Mouse (Mus musculus): ENCODE results near the gene Ormdl3. TPM values are rescaled to one million over a fixed set of nuclear protein-coding genes. Genes with fewer than 3 reads are reported as not detected.

Ormdl3 gene
- polyA plus RNA-seq, 1 experiment from 2014 or later, result 40.6 TPM

GRCm38 (mm10) chr11:98580301-98581121 lies 6.7 kb downstream of the Ormdl3 start:
- 16% methylated on average over 16 of the region's 16 CpGs for WGBS (ENCODE audit: insufficient replicate concordance)
- H3K9ac ChIP-seq, result peak overlapping the region; percentile 77
- H3K27ac ChIP-seq (replicated peaks), result peak overlapping the region; percentile 100
- peak overlapping the region; percentile 84 for H3K4me2 ChIP-seq
- H3K4me3 ChIP-seq (replicated peaks), result peak overlapping the region; percentile 71
- peaks cover 18% of the 10 kb centered on the region for H3K36me3 ChIP-seq (replicated peaks)
- peak; percentile 74 for ATAC-seq (ENCODE audit: insufficient read depth)
- H3K27me3 ChIP-seq, result no peaks in the 10 kb centered on the region
- H3K4me1 ChIP-seq (replicated peaks), result peaks cover 80% of the 10 kb centered on the region
- H3K9me3 ChIP-seq (replicated peaks), result no peaks in the 10 kb centered on the region

GRCm38 (mm10) chr11:98577776-98578175 lies 9.4 kb downstream of the Ormdl3 start:
- Histone ChIP-seq H3K4me1 (replicated peaks) (peaks cover 53% of the 10 kb centered on the region), H3K9ac (no peak overlapping the region), H3K36me3 (replicated peaks) (peaks cover 7% of the 10 kb centered on the region; the same call in 1 of the 2 replicates), H3K9me3 (replicated peaks) (no peaks in the 10 kb centered on the region), H3K27me3 (no peaks in the 10 kb centered on the region), H3K4me2 (no peak overlapping the region), H3K4me3 (replicated peaks) (no peak overlapping the region), H3K27ac (replicated peaks) (0 out of 2 replicates have a peak overlapping the region, but pooled peaks have one; percentile 41)
- ATAC-seq (ENCODE audit: insufficient read depth), result no peak
- WGBS (ENCODE audit: insufficient replicate concordance), result 88% methylated on average over 5 of the region's 5 CpGs

DNA sequence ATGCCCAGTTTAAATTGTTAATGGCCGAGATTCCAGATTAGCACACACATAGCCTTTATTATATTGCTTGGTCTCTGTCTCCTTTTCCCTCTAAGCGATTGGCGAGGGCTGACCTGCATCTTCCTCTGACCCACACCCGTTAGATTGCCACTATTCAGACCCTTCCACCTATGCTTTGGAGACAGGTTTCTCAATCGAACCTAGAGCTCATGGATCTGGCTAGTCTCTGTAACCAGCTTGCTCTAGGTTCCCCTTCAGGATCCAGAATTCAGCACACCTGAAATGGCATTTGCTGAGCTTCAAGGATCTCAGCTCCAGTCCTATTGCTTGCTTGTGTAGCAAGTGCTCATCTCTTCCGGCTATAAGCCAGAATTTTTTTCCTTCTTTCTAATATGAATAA lies 17.7 kb downstream of the Ormdl3 start:
- no peak overlapping the region for H3K27ac ChIP-seq (replicated peaks)
- H3K4me3 ChIP-seq (replicated peaks), result no peak overlapping the region
- peaks cover 2% of the 10 kb centered on the region; the same call in 1 of the 2 replicates for H3K4me1 ChIP-seq (replicated peaks)
- no peaks in the 10 kb centered on the region for H3K9me3 ChIP-seq (replicated peaks)
- WGBS (ENCODE audit: insufficient replicate concordance), result 61% methylated on average over 6 of the region's 6 CpGs
- no peak overlapping the region for H3K9ac ChIP-seq
- no peak overlapping the region for H3K4me2 ChIP-seq
- ATAC-seq (ENCODE audit: insufficient read depth), result no peak
- H3K36me3 ChIP-seq (replicated peaks), result no peaks in the 10 kb centered on the region
- peaks cover 9% of the 10 kb centered on the region; the same call in 1 of the 2 replicates for H3K27me3 ChIP-seq

- no peak overlapping the region for H3K9ac ChIP-seq
- WGBS (ENCODE audit: insufficient replicate concordance), result 77% methylated on average over 8 of the region's 8 CpGs
- no peak for ATAC-seq (ENCODE audit: insufficient read depth)
Observed at GRCm38 (mm10) chr11:98568326-98568725, 18.8 kb downstream of the Ormdl3 start.

DNA sequence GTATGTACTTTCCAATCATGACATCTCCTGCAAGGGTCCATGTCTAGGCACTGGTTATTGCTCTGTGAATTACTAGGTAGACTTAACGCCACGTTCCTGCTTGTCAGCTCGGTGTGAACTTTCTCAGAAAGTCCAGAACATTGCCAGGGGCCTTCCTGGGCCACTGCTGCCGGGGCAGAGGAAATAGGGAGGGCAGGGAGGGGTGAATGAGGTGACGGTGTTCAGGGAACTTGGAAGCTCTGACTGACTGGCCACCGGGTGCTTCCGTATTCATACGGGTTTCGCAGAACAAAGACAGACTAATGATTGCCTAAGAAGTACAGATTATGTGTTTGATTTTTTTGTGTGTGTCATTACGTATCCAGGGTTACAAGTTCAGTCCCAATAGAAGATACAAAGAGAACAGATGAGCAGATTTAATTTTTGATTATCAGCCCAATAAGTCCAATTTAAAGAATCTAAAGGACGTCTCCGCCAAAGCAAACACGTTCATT lies 23.2 kb downstream of the Ormdl3 start:
- Histone ChIP-seq H3K36me3 (replicated peaks) (no peaks in the 10 kb centered on the region), H3K4me1 (replicated peaks) (0 out of 2 replicates have a peak, but pooled peaks cover 3% of the 10 kb centered on the region), H3K9me3 (replicated peaks) (no peaks in the 10 kb centered on the region), H3K4me3 (replicated peaks) (no peak overlapping the region), H3K9ac (no peak overlapping the region), H3K4me2 (no peak overlapping the region), H3K27ac (replicated peaks) (no peak overlapping the region), H3K27me3 (peaks cover 37% of the 10 kb centered on the region)
- WGBS (ENCODE audit: insufficient replicate concordance), result 61% methylated on average over 13 of the region's 13 CpGs
- ATAC-seq (ENCODE audit: insufficient read depth), result no peak

More at GRCm38 (mm10) chr11:98568326-98568725, 18.8 kb downstream of the Ormdl3 start:
- no peak overlapping the region for H3K27ac ChIP-seq (replicated peaks)
- no peak overlapping the region for H3K4me3 ChIP-seq (replicated peaks)
- H3K9me3 ChIP-seq (replicated peaks), result no peaks in the 10 kb centered on the region
- peaks cover 9% of the 10 kb centered on the region; the same call in 1 of the 2 replicates for H3K27me3 ChIP-seq
- H3K4me2 ChIP-seq, result no peak overlapping the region
- H3K36me3 ChIP-seq (replicated peaks), result no peaks in the 10 kb centered on the region
- H3K4me1 ChIP-seq (replicated peaks), result peaks cover 5% of the 10 kb centered on the region; the same call in 1 of the 2 replicates

DNA sequence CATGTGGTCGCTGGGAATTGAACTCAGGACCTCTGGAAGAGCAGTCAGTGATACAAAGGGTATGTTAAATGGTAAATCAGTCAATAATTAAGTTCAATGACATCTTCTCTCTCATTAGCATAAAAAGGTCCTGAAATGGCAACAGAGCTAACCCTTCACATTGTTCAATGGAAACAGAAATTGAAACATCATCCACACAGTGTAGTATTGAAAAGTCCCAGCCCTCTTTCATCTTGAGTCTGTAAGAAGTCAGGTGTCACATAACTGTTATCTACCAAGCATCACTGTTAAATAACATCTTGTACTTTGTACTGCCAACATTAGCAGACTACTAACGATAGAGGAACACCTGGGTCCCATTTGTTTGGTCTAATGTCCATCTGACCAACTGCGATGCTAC lies 24.1 kb downstream of the Ormdl3 start:
- no peak overlapping the region for H3K4me2 ChIP-seq
- ATAC-seq (ENCODE audit: insufficient read depth), result no peak
- WGBS (ENCODE audit: insufficient replicate concordance), result 73% methylated on average over 3 of the region's 3 CpGs
- H3K4me1 ChIP-seq (replicated peaks), result 0 out of 2 replicates have a peak, but pooled peaks cover 3% of the 10 kb centered on the region
- no peak overlapping the region for H3K4me3 ChIP-seq (replicated peaks)
- H3K27me3 ChIP-seq, result peaks cover 44% of the 10 kb centered on the region
- H3K27ac ChIP-seq (replicated peaks), result no peak overlapping the region
- no peak overlapping the region for H3K9ac ChIP-seq
- no peaks in the 10 kb centered on the region for H3K9me3 ChIP-seq (replicated peaks)
- no peaks in the 10 kb centered on the region for H3K36me3 ChIP-seq (replicated peaks)

DNA sequence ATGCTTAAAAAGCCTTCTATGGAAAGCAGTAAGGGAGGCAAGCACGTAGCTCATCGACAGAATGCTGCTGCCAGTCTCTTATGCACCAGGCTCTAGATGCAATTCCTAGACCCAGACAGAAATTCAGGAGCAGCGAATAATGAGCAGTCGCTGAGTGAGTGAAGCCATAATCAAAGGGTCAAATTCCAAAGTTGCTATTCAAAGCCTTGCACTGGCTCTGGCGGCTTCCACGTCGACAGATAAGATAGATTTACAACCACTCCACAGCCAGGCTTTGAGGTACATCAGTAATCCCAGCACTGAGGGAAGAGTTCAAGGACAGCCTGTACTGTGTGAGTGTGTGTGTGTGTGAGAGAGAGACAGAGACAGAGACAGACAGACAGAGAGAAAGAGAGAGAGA lies 26.2 kb downstream of the Ormdl3 start:
- no peak overlapping the region for H3K27ac ChIP-seq (replicated peaks)
- H3K27me3 ChIP-seq, result peaks cover 46% of the 10 kb centered on the region
- no peak overlapping the region for H3K4me3 ChIP-seq (replicated peaks)
- H3K36me3 ChIP-seq (replicated peaks), result no peaks in the 10 kb centered on the region
- H3K9ac ChIP-seq, result no peak overlapping the region
- no peak overlapping the region for H3K4me2 ChIP-seq
- ATAC-seq (ENCODE audit: insufficient read depth), result no peak
- WGBS (ENCODE audit: insufficient replicate concordance), result 36% methylated on average over 7 of the region's 7 CpGs
- H3K4me1 ChIP-seq (replicated peaks), result 0 out of 2 replicates have a peak, but pooled peaks cover 3% of the 10 kb centered on the region
- no peaks in the 10 kb centered on the region for H3K9me3 ChIP-seq (replicated peaks)

- Histone ChIP-seq H3K36me3 (replicated peaks) (no peaks in the 10 kb centered on the region), H3K9ac (no peak overlapping the region; the same call in 1 of the 2 replicates), H3K9me3 (replicated peaks) (no peaks in the 10 kb centered on the region), H3K4me2 (no peak overlapping the region), H3K27ac (replicated peaks) (no peak overlapping the region), H3K27me3 (peaks cover 38% of the 10 kb centered on the region), H3K4me3 (replicated peaks) (no peak overlapping the region), H3K4me1 (replicated peaks) (peaks cover 14% of the 10 kb centered on the region)
- 60% methylated on average over 12 of the region's 12 CpGs for WGBS (ENCODE audit: insufficient replicate concordance)
- no peak for ATAC-seq (ENCODE audit: insufficient read depth)
Observed at GRCm38 (mm10) chr11:98555124-98555700, 32.0 kb downstream of the Ormdl3 start.

DNA sequence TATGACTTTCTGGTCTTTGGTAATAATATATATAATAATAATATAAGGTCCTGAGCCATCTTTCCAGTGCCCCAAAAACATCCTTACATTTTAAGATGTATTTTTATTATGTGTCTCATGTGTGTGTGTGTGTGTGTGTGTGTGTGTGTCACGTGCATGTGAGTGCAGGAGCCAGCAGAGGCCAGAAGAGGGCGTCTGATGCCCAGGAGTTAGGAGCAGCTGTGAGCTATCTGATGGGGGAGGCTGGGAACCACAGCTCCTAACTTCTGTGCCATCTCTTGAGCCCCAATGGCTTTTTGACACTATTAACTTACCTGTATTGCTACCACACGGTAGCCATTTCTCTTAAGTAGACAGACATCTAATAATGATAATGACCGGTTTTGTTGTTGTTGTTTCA lies 33.2 kb downstream of the Ormdl3 start:
- H3K4me3 ChIP-seq (replicated peaks), result no peak overlapping the region
- H3K9ac ChIP-seq, result no peak overlapping the region
- 82% methylated on average over 4 of the region's 4 CpGs for WGBS (ENCODE audit: insufficient replicate concordance)
- no peaks in the 10 kb centered on the region for H3K36me3 ChIP-seq (replicated peaks)
- H3K4me1 ChIP-seq (replicated peaks), result peaks cover 16% of the 10 kb centered on the region
- H3K9me3 ChIP-seq (replicated peaks), result no peaks in the 10 kb centered on the region; the same call in 1 of the 2 replicates
- peaks cover 40% of the 10 kb centered on the region for H3K27me3 ChIP-seq
- no peak for ATAC-seq (ENCODE audit: insufficient read depth)
- H3K27ac ChIP-seq (replicated peaks), result no peak overlapping the region
- H3K4me2 ChIP-seq, result no peak overlapping the region

- Histone ChIP-seq H3K36me3 (replicated peaks) (no peaks in the 10 kb centered on the region), H3K4me3 (replicated peaks) (peak within 1 kb of the TSS; percentile 76), H3K9me3 (replicated peaks) (no peaks in the 10 kb centered on the region; the same call in 1 of the 2 replicates), H3K4me1 (replicated peaks) (peaks cover 16% of the 10 kb centered on the region), H3K27me3 (peaks cover 49% of the 10 kb centered on the region), H3K27ac (replicated peaks) (peak within 1 kb of the TSS; percentile 86), H3K4me2 (peak within 1 kb of the TSS; percentile 95), H3K9ac (peak within 1 kb of the TSS; percentile 75)
- WGBS (ENCODE audit: insufficient replicate concordance), result under 1% methylated on average over 51 of the region's 51 CpGs
- ATAC-seq (ENCODE audit: insufficient read depth), result peak; percentile 99
Observed at GRCm38 (mm10) chr11:98550975-98551828, 36.0 kb downstream of the Ormdl3 start, which contains the start of gene Zpbp2. Gene Zpbp2 (plus strand): TSS chr11:98551097.

Data from liver, embryonic 15.5 days (tissue).